Mouse (Mus musculus): Measurements from ENCODE around the gene Hgd.

GRCm38 (mm10) chr16:37622403-37622802 lies 42.5 kb downstream of the Hgd start:
- TF ChIP-seq CTCF (conservative IDR thresholded peaks at IDR 0.05; ENCODE audit: insufficient read depth, insufficient read length, low read depth, low read length) (no peak), POLR2A (IDR thresholded peaks at IDR 0.05; ENCODE audit: low read depth, low read length) (no peak)
